Mouse (Mus musculus): ENCODE data around the gene Clns1a. TPM values are rescaled to one million over a fixed set of nuclear protein-coding genes. Genes with fewer than 3 reads are reported as not detected.

Gene Clns1a
- polyA plus RNA-seq, 1 experiment, result 28.2 TPM

DNA sequence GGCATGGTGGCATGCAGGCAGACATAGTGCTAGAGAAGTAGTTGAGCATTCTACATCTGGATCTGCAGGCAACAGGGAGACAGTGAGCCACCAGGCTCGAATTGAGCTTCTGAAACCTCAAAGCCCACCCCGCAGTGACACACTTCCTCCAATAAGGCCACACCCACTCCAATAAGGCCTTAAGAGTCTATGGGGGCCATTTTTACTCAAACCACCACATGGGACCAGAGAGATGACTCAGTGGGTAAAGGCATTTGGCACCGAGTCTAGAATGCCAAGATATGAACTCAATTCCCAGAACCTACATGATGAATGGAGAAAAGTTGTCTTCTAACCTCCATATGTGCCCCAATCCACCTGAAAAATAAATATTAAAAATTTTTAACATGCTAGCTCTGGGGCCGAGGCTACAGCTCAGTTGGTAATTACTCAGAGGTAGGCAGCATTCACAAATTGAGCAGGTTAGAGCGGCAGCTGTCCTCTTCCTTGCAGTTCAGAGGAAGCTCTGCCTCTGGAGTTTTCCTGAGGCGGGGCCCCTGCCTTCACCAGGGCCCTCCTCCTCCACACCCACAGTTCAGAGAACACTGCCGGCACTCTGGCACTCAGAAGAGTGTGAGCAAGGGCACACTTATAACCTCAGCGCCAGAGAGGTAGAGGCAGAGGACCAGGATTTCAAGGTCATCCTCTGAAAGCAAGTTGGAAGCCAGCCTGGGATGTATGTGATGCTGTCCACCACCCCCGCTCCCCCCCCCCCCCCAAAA is 70.2 kb downstream of the Clns1a start:
- Histone ChIP-seq H3K27me3 (ENCODE audit: control insufficient read depth, insufficient read depth, low read length) (no peaks in the 10 kb centered on the region), H3K4me3 (ENCODE audit: control insufficient read depth, low read depth, low read length) (no peak overlapping the region), H3K4me1 (ENCODE audit: control insufficient read depth, insufficient read depth, low read length) (peaks cover 12% of the 10 kb centered on the region), H3K27ac (ENCODE audit: control insufficient read depth, insufficient read depth, low read depth, low read length) (no peak overlapping the region), H3K36me3 (ENCODE audit: control insufficient read depth, insufficient read depth, low read length) (no peaks in the 10 kb centered on the region)
- no peak for TF ChIP-seq CTCF (IDR thresholded peaks at IDR 0.05; ENCODE audit: control insufficient read depth, insufficient read depth, insufficient replicate concordance, low read depth, low read length)

DNA sequence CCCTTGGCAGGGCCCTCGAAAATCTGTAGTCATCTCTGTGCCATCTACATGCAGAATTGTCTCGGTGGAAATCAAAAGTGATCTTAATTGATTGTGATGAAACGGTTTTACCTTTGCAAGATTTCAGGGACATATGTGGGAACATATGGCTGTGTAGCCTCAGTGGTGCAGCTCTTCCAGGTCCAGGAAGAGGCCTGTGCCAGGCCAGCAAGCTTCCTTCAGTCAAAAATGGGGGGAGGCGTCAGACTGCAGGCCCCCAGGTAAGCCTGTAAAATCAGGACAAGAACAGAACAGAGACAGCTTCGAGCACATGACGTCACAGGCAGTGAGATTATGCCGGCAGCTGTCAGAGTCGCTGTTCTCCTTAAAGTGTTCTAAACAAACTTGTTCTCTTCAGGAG is 71.4 kb downstream of the Clns1a start:
- Histone ChIP-seq H3K4me3 (ENCODE audit: control insufficient read depth, low read depth, low read length) (no peak overlapping the region), H3K36me3 (ENCODE audit: control insufficient read depth, insufficient read depth, low read length) (no peaks in the 10 kb centered on the region), H3K27me3 (ENCODE audit: control insufficient read depth, insufficient read depth, low read length) (no peaks in the 10 kb centered on the region), H3K4me1 (ENCODE audit: control insufficient read depth, insufficient read depth, low read length) (peaks cover 8% of the 10 kb centered on the region), H3K27ac (ENCODE audit: control insufficient read depth, insufficient read depth, low read depth, low read length) (no peak overlapping the region)
- TF ChIP-seq CTCF (IDR thresholded peaks at IDR 0.05; ENCODE audit: control insufficient read depth, insufficient read depth, insufficient replicate concordance, low read depth, low read length) (no peak), POLR2A (IDR thresholded peaks at IDR 0.05; ENCODE audit: control insufficient read depth, low read depth, low read length) (no peak)

DNA sequence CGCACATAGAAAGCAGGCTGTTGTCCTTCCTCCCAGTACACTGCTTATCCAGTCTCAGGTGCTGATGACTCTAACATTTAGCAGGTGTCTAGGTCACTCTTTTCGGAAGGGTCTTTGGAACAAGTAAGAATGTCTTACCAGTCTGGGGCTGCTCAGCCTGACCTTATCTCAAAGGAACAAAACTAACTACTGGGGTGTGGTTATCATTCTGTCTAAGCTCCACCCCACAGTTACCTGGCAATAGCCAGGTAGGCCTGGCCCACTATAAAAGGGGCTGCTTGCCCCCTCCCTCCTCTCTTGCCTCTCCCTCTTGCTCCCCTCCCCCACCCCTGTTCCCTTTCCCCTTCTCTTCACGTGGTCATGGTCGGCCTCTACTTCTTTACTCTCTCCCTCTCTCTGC is 72.6 kb downstream of the Clns1a start:
- peaks cover 8% of the 10 kb centered on the region for H3K4me1 ChIP-seq (ENCODE audit: control insufficient read depth, insufficient read depth, low read length)
- no peaks in the 10 kb centered on the region for H3K36me3 ChIP-seq (ENCODE audit: control insufficient read depth, insufficient read depth, low read length)
- TF ChIP-seq POLR2A (IDR thresholded peaks at IDR 0.05; ENCODE audit: control insufficient read depth, low read depth, low read length) (no peak), CTCF (IDR thresholded peaks at IDR 0.05; ENCODE audit: control insufficient read depth, insufficient read depth, insufficient replicate concordance, low read depth, low read length) (no peak)
- no peaks in the 10 kb centered on the region for H3K27me3 ChIP-seq (ENCODE audit: control insufficient read depth, insufficient read depth, low read length)
- H3K4me3 ChIP-seq (ENCODE audit: control insufficient read depth, low read depth, low read length), result no peak overlapping the region
- no peak overlapping the region for H3K27ac ChIP-seq (ENCODE audit: control insufficient read depth, insufficient read depth, low read depth, low read length)

Other genes with a start within 250 kb of the Clns1a start
- 8.8 and 12.2 TPM in 2 replicates for gene Kctd14, start 245.3 kb upstream of the Clns1a start, polyA plus RNA-seq (2012; rRNA removed)
- 69.6 and 78.9 TPM in 2 replicates for gene Ints4, start 215.7 kb upstream of the Clns1a start, polyA plus RNA-seq (2012; rRNA removed)
- 33.5 and 35.3 TPM in 2 replicates for gene Aamdc, start 117.1 kb upstream of the Clns1a start, polyA plus RNA-seq (2012; rRNA removed)
- 4.4 and 4.9 TPM in 2 replicates for gene Rsf1, start 116.7 kb upstream of the Clns1a start, polyA plus RNA-seq (2012; rRNA removed)
- gene Aqp11, start 41.7 kb downstream of the Clns1a start, polyA plus RNA-seq (2012; rRNA removed), result 872 and 875 TPM in 2 replicates
- 3.1 and 4.7 TPM in 2 replicates for gene Pak1, start 91.9 kb downstream of the Clns1a start, polyA plus RNA-seq (2012; rRNA removed)
- 13.7 and 15.4 TPM in 2 replicates for gene Gdpd4, start 223.3 kb downstream of the Clns1a start, polyA plus RNA-seq (2012; rRNA removed)